Mouse (Mus musculus): ENCODE data around the gene Grik4. TPM values are rescaled to one million over a fixed set of nuclear protein-coding genes. Genes with fewer than 3 reads are reported as not detected.

The Grik4 gene
- polyA plus RNA-seq, 1 experiment from 2014 or later: 5.8 TPM

GRCm38 (mm10) chr9:42948381-42948780, 4.1 kb upstream of the Grik4 start:
- H3K9ac ChIP-seq: no peak overlapping the region
- H3K4me1 ChIP-seq (replicated peaks; ENCODE audit: control insufficient read depth, insufficient read depth, low read length): no peaks in the 10 kb centered on the region
- H3K36me3 ChIP-seq (replicated peaks; ENCODE audit: control insufficient read depth, insufficient read depth): no peaks in the 10 kb centered on the region
- H3K4me3 ChIP-seq (replicated peaks; ENCODE audit: low read length): no peak overlapping the region
- H3K4me2 ChIP-seq (replicated peaks): no peak overlapping the region
- ATAC-seq (ENCODE audit: low FRiP score) (no peak), DNase-seq (ENCODE audit: low spot score) (no peak)
- no peaks in the 10 kb centered on the region for H3K9me3 ChIP-seq (ENCODE audit: control insufficient read depth, low read length)
- H3K27me3 ChIP-seq (ENCODE audit: control insufficient read depth, insufficient read depth, low read length): no peaks in the 10 kb centered on the region
- no peak overlapping the region for H3K27ac ChIP-seq
- WGBS: 67% methylated on average over 1 of the region's 1 CpGs

- ATAC-seq (ENCODE audit: low FRiP score): no peak
Observed at GRCm38 (mm10) chr9:42945174-42945573, 881 bp upstream of the Grik4 start.

GRCm38 (mm10) chr9:42944536-42945006, 278 bp upstream of the Grik4 start:
- Histone ChIP-seq H3K36me3 (replicated peaks; ENCODE audit: control insufficient read depth, insufficient read depth) (no peaks in the 10 kb centered on the region), H3K27ac (peak overlapping the region; percentile 81), H3K4me2 (replicated peaks) (peak overlapping the region; percentile 95), H3K4me1 (replicated peaks; ENCODE audit: control insufficient read depth, insufficient read depth, low read length) (0 out of 2 replicates have a peak, but pooled peaks cover 11% of the 10 kb centered on the region), H3K4me3 (replicated peaks; ENCODE audit: low read length) (peak overlapping the region; percentile 81), H3K27me3 (ENCODE audit: control insufficient read depth, insufficient read depth, low read length) (no peaks in the 10 kb centered on the region), H3K9ac (peak overlapping the region; percentile 94), H3K9me3 (ENCODE audit: control insufficient read depth, low read length) (no peaks in the 10 kb centered on the region)
- ATAC-seq (ENCODE audit: low FRiP score): peak; percentile 92
- DNase-seq (ENCODE audit: low spot score): peak; percentile 92
- under 1% methylated on average over 51 of the region's 52 CpGs for WGBS

More at GRCm38 (mm10) chr9:42945174-42945573, 881 bp upstream of the Grik4 start:
- Histone ChIP-seq H3K9ac (no peak overlapping the region), H3K4me1 (replicated peaks; ENCODE audit: control insufficient read depth, insufficient read depth, low read length) (0 out of 2 replicates have a peak, but pooled peaks cover 11% of the 10 kb centered on the region), H3K9me3 (ENCODE audit: control insufficient read depth, low read length) (no peaks in the 10 kb centered on the region), H3K36me3 (replicated peaks; ENCODE audit: control insufficient read depth, insufficient read depth) (no peaks in the 10 kb centered on the region), H3K27me3 (ENCODE audit: control insufficient read depth, insufficient read depth, low read length) (no peaks in the 10 kb centered on the region), H3K4me3 (replicated peaks; ENCODE audit: low read length) (no peak overlapping the region), H3K4me2 (replicated peaks) (peak overlapping the region; percentile 95; the same call in 1 of the 2 replicates), H3K27ac (no peak overlapping the region)
- WGBS: 79% methylated on average over 7 of the region's 7 CpGs
- DNase-seq (ENCODE audit: low spot score): no peak

GRCm38 (mm10) chr9:42943057-42943529, 1.2 kb downstream of the Grik4 start:
- Histone ChIP-seq H3K4me3 (replicated peaks; ENCODE audit: low read length) (peak overlapping the region; percentile 81), H3K27ac (peak overlapping the region; percentile 3; the same call in 1 of the 2 replicates), H3K9me3 (ENCODE audit: control insufficient read depth, low read length) (no peaks in the 10 kb centered on the region), H3K36me3 (replicated peaks; ENCODE audit: control insufficient read depth, insufficient read depth) (no peaks in the 10 kb centered on the region), H3K9ac (peak overlapping the region; percentile 94), H3K27me3 (ENCODE audit: control insufficient read depth, insufficient read depth, low read length) (no peaks in the 10 kb centered on the region), H3K4me2 (replicated peaks) (peak overlapping the region; percentile 95), H3K4me1 (replicated peaks; ENCODE audit: control insufficient read depth, insufficient read depth, low read length) (0 out of 2 replicates have a peak, but pooled peaks cover 11% of the 10 kb centered on the region)
- ATAC-seq (ENCODE audit: low FRiP score) (peak; percentile 29), DNase-seq (ENCODE audit: low spot score) (no peak)
- WGBS: 3% methylated on average over 9 of the region's 9 CpGs

GRCm38 (mm10) chr9:42942148-42942547, 2.1 kb downstream of the Grik4 start:
- Histone ChIP-seq H3K4me3 (replicated peaks; ENCODE audit: low read length) (peak overlapping the region; percentile 81), H3K9ac (no peak overlapping the region), H3K27me3 (ENCODE audit: control insufficient read depth, insufficient read depth, low read length) (no peaks in the 10 kb centered on the region), H3K4me2 (replicated peaks) (peak overlapping the region; percentile 95), H3K36me3 (replicated peaks; ENCODE audit: control insufficient read depth, insufficient read depth) (no peaks in the 10 kb centered on the region), H3K9me3 (ENCODE audit: control insufficient read depth, low read length) (no peaks in the 10 kb centered on the region), H3K4me1 (replicated peaks; ENCODE audit: control insufficient read depth, insufficient read depth, low read length) (0 out of 2 replicates have a peak, but pooled peaks cover 11% of the 10 kb centered on the region), H3K27ac (no peak overlapping the region)
- no peak for DNase-seq (ENCODE audit: low spot score)
- no peak for ATAC-seq (ENCODE audit: low FRiP score)
- WGBS: 48% methylated on average over 4 of the region's 4 CpGs

- H3K27me3 ChIP-seq (ENCODE audit: control insufficient read depth, insufficient read depth, low read length): no peaks in the 10 kb centered on the region
- H3K4me3 ChIP-seq (replicated peaks; ENCODE audit: low read length): no peak overlapping the region
- H3K4me2 ChIP-seq (replicated peaks): no peak overlapping the region
- H3K9me3 ChIP-seq (ENCODE audit: control insufficient read depth, low read length): no peaks in the 10 kb centered on the region
- H3K9ac ChIP-seq: no peak overlapping the region
- no peak overlapping the region for H3K27ac ChIP-seq
- no peak for DNase-seq (ENCODE audit: low spot score)
- WGBS: 37% methylated on average over 7 of the region's 7 CpGs
- ATAC-seq (ENCODE audit: low FRiP score): no peak
- 0 out of 2 replicates have a peak, but pooled peaks cover 3% of the 10 kb centered on the region for H3K4me1 ChIP-seq (replicated peaks; ENCODE audit: control insufficient read depth, insufficient read depth, low read length)
- H3K36me3 ChIP-seq (replicated peaks; ENCODE audit: control insufficient read depth, insufficient read depth): no peaks in the 10 kb centered on the region
Observed at GRCm38 (mm10) chr9:42932146-42932545, 12.1 kb downstream of the Grik4 start.

- H3K36me3 ChIP-seq (replicated peaks; ENCODE audit: control insufficient read depth, insufficient read depth): no peaks in the 10 kb centered on the region
- H3K4me3 ChIP-seq (replicated peaks; ENCODE audit: low read length): no peak overlapping the region
- WGBS: 66% methylated on average over 10 of the region's 10 CpGs
- H3K4me2 ChIP-seq (replicated peaks): no peak overlapping the region
- H3K4me1 ChIP-seq (replicated peaks; ENCODE audit: control insufficient read depth, insufficient read depth, low read length): 0 out of 2 replicates have a peak, but pooled peaks cover 3% of the 10 kb centered on the region
- no peak overlapping the region for H3K27ac ChIP-seq
- peak; percentile 53; the same call in 1 of the 2 replicates for ATAC-seq (ENCODE audit: low FRiP score)
- no peak overlapping the region for H3K9ac ChIP-seq
- no peaks in the 10 kb centered on the region for H3K27me3 ChIP-seq (ENCODE audit: control insufficient read depth, insufficient read depth, low read length)
- DNase-seq (ENCODE audit: low spot score): no peak
- H3K9me3 ChIP-seq (ENCODE audit: control insufficient read depth, low read length): no peaks in the 10 kb centered on the region
Observed at GRCm38 (mm10) chr9:42927498-42927897, 16.8 kb downstream of the Grik4 start.

GRCm38 (mm10) chr9:42926564-42926963, 17.7 kb downstream of the Grik4 start:
- 95% methylated on average over 6 of the region's 6 CpGs for WGBS

GRCm38 (mm10) chr9:42921830-42922229, 22.5 kb downstream of the Grik4 start:
- no peak overlapping the region for H3K4me2 ChIP-seq (replicated peaks)
- DNase-seq (ENCODE audit: low spot score) (no peak), ATAC-seq (ENCODE audit: low FRiP score) (no peak)
- H3K9me3 ChIP-seq (ENCODE audit: control insufficient read depth, low read length): no peaks in the 10 kb centered on the region
- H3K27me3 ChIP-seq (ENCODE audit: control insufficient read depth, insufficient read depth, low read length): no peaks in the 10 kb centered on the region
- no peak overlapping the region for H3K27ac ChIP-seq
- H3K9ac ChIP-seq: no peak overlapping the region
- no peaks in the 10 kb centered on the region for H3K36me3 ChIP-seq (replicated peaks; ENCODE audit: control insufficient read depth, insufficient read depth)
- WGBS: 72% methylated on average over 4 of the region's 4 CpGs
- H3K4me3 ChIP-seq (replicated peaks; ENCODE audit: low read length): no peak overlapping the region
- no peaks in the 10 kb centered on the region for H3K4me1 ChIP-seq (replicated peaks; ENCODE audit: control insufficient read depth, insufficient read depth, low read length)

More at GRCm38 (mm10) chr9:42926564-42926963, 17.7 kb downstream of the Grik4 start:
- Histone ChIP-seq H3K4me3 (replicated peaks; ENCODE audit: low read length) (no peak overlapping the region), H3K36me3 (replicated peaks; ENCODE audit: control insufficient read depth, insufficient read depth) (no peaks in the 10 kb centered on the region), H3K27me3 (ENCODE audit: control insufficient read depth, insufficient read depth, low read length) (no peaks in the 10 kb centered on the region), H3K9ac (no peak overlapping the region), H3K4me2 (replicated peaks) (no peak overlapping the region), H3K9me3 (ENCODE audit: control insufficient read depth, low read length) (no peaks in the 10 kb centered on the region), H3K4me1 (replicated peaks; ENCODE audit: control insufficient read depth, insufficient read depth, low read length) (0 out of 2 replicates have a peak, but pooled peaks cover 3% of the 10 kb centered on the region), H3K27ac (no peak overlapping the region)
- ATAC-seq (ENCODE audit: low FRiP score) (no peak), DNase-seq (ENCODE audit: low spot score) (no peak)
